Mouse (Mus musculus) spleen, adult 2 months (tissue): ENCODE measurements around the gene Dennd6b. TPM values are rescaled to one million over a fixed set of nuclear protein-coding genes. Genes with fewer than 3 reads are reported as not detected.

Experiments used
- DNase-seq, 2 experiments: peaks; one replicate each; pipeline versions ENCODE4 v3.0.0 to v3.0.0-alpha.2; 2012 to 2021; ENCODE audit warnings: low spot score in 2 of 2, low read depth in 1 of 2
- H3K27ac ChIP-seq: fragments of 200-500 bp; 2 replicates; pipeline ENCODE4 v1.5.1; 2012; ENCODE audit warnings: low read length, inconsistent platforms; ENCODE audit not compliant: insufficient read depth
- H3K27me3 ChIP-seq: fragments of 200-500 bp; 2 replicates; pipeline ENCODE4 v1.6.1; 2012; ENCODE audit warnings: mild to moderate bottlenecking, moderate library complexity, low read length, inconsistent platforms; ENCODE audit not compliant: control insufficient read depth, insufficient read depth
- H3K36me3 ChIP-seq: fragments of 200-500 bp; 2 replicates; pipeline ENCODE4 v1.6.1; 2012; ENCODE audit warnings: mild to moderate bottlenecking, low read length, inconsistent platforms; ENCODE audit not compliant: control insufficient read depth, insufficient read depth
- H3K4me1 ChIP-seq: fragments of 200-500 bp; 2 replicates; pipeline ENCODE4 v1.6.1; 2011; ENCODE audit warnings: inconsistent platforms; ENCODE audit not compliant: control insufficient read depth, insufficient read depth, insufficient read length
- H3K4me3 ChIP-seq: fragments of 200-500 bp; 2 replicates; pipeline ENCODE4 v1.5.1; 2011; ENCODE audit warnings: mild to moderate bottlenecking, inconsistent platforms; ENCODE audit not compliant: insufficient read depth, insufficient read length; ENCODE audit errors: extremely low read depth
- CTCF ChIP-seq: fragments of 200-500 bp; IDR thresholded peaks from 2 replicates; pipeline ENCODE4 v1.5.1; 2011; ENCODE audit warnings: mild to moderate bottlenecking, inconsistent platforms; ENCODE audit not compliant: insufficient read depth, insufficient read length, insufficient replicate concordance; ENCODE audit errors: extremely low read depth
- POLR2A ChIP-seq: fragments of 200-500 bp; IDR thresholded peaks from 2 replicates; pipeline ENCODE4 v1.6.1; 2011; ENCODE audit warnings: low read depth, low read length, inconsistent platforms
- WGBS: fragments of 180-500 bp; shearing (Covaris S2); methylation state at CpG from one replicate; pipeline ENCODE4 v1.1.7; 2018; 5-methylcytosine and 5-hydroxymethylcytosine counted together
- polyA plus RNA-seq: library from polyadenylated mRNA; depleted of rRNA; stranded (reverse); fragments of >200 nt; gene quantifications from 2 replicates; pipeline ENCODE4 v1.2.3, GENCODE M21; 2012

The Dennd6b gene
- polyA plus RNA-seq, 1 experiment: 25.2 TPM

GRCm38 (mm10) chr15:89214953-89215352 lies 18.7 kb upstream of the Dennd6b start:
- peaks cover 4% of the 10 kb centered on the region; the same call in 1 of the 2 replicates for H3K4me1 ChIP-seq
- DNase-seq: no peak
- WGBS: 90% methylated on average over 3 of the region's 3 CpGs
- no peak overlapping the region for H3K27ac ChIP-seq
- TF ChIP-seq CTCF (no peak), POLR2A (no peak)
- no peaks in the 10 kb centered on the region for H3K27me3 ChIP-seq
- peaks cover 3% of the 10 kb centered on the region; the same call in 1 of the 2 replicates for H3K36me3 ChIP-seq
- no peak overlapping the region for H3K4me3 ChIP-seq

- Histone ChIP-seq H3K27me3 (no peaks in the 10 kb centered on the region), H3K27ac (no peak overlapping the region), H3K4me1 (peaks cover 4% of the 10 kb centered on the region; the same call in 1 of the 2 replicates), H3K36me3 (peaks cover 3% of the 10 kb centered on the region; the same call in 1 of the 2 replicates), H3K4me3 (no peak overlapping the region)
- 77% methylated on average over 3 of the region's 3 CpGs for WGBS
- DNase-seq: no peak
- no peak for TF ChIP-seq CTCF
- TF ChIP-seq POLR2A: no peak
These were observed 17.2 kb upstream of the Dennd6b start for GRCm38 (mm10) chr15:89213517-89213916.

- Histone ChIP-seq H3K4me3 (peak overlapping the region; percentile 85; the same call in 1 of the 2 replicates), H3K36me3 (peaks cover 3% of the 10 kb centered on the region; the same call in 1 of the 2 replicates), H3K27me3 (no peaks in the 10 kb centered on the region), H3K27ac (no peak overlapping the region), H3K4me1 (peaks cover 4% of the 10 kb centered on the region; the same call in 1 of the 2 replicates)
- WGBS: 93% methylated on average over 6 of the region's 6 CpGs
- DNase-seq: no peak
- no peak for TF ChIP-seq CTCF
- no peak for TF ChIP-seq POLR2A
These were observed 16.2 kb upstream of the Dennd6b start for GRCm38 (mm10) chr15:89212495-89212894.

DNA sequence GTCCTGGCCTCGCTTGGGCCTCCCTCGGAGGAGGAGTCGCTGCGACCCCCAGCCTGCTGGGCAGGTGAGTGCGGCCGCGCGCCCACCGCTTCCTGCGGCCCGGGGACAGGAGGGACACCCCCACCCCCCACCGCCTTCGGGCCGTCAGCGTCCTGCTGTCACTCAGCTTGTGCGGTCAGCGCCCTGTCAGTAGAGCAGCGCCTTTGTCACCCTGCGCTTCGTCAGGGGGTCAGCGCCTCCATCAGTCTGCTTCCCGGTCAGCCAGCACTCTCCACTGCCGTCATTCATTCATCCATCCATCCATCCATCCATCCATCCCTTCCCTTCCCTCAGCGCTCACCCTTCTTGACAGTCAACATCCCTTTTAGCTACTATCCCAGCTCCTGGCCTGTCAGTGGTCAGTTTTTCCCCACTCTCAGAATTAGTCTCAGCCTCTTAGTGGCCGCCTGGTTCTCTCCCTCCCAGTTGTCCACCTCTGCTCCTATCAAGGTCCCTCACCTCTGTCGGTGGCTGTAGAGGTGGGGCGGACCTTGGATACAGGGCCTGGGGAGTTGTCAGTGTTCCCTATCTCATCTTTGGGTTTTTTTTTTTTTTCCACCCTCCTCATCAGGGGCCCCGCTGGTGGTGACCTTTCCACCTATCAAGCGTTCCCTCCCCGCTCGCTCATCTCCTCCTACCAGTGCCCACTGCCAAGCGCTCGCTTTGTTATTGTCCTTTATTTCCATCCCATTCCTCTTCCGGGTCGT lies 15.6 kb upstream of the Dennd6b start:
- Histone ChIP-seq H3K27ac (peak overlapping the region; percentile 79), H3K4me1 (peaks cover 4% of the 10 kb centered on the region; the same call in 1 of the 2 replicates), H3K4me3 (peak overlapping the region; percentile 85), H3K36me3 (peaks cover 3% of the 10 kb centered on the region; the same call in 1 of the 2 replicates), H3K27me3 (no peaks in the 10 kb centered on the region)
- no peak for DNase-seq
- 15% methylated on average over 35 of the region's 35 CpGs for WGBS
- TF ChIP-seq POLR2A (no peak), CTCF (no peak)

- 3% methylated on average over 64 of the region's 73 CpGs for WGBS
- peak; percentile 52 to 72 for DNase-seq
- peak within 1 kb of the TSS; percentile 85 for H3K27ac ChIP-seq
These were observed 14.8 kb upstream of the Dennd6b start, which contains the start of gene Ppp6r2 for GRCm38 (mm10) chr15:89210915-89211715. TSS of gene Ppp6r2 (plus strand) at chr15:89211553.

DNA sequence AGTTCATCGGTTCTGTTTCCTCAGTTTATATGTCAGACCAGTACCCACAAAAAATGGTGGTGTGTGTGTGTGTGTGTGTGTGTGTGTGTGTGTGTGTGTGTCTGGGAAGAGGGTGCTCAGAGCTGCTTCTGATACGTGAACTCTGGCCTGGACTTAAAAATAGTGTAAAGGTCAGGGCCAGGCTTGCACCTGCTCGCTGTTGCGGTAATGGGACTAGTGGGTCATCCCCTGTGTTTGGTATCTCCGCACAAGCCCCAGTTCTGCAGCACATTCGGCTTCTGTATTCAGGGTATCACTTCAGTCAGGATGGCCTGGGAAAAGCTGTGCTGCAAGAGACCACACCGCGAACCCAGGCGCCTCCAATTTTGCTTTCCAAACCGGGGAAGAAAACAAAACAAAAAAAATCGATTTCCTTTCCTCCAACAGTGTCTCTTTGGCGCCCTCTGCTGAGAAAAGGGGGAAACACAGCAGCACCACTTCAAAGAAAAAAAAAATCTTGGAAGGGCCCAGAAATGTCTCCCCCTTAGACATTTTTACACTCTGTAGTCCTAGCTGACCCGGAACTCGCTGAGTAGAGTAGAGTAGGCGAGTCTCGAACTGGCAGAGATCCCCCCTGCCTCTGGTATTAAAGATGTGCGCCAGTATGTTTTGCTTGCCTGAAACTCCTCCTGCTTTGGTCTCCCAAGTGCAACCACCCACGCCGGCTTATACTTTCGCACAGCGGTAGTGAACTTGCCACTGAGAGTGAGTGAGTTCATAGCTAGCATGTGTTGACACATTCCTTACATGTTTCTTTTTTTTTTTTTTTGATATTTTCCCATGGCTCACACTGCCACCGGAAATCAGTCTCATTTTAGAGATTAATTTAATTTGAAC lies 13.8 kb upstream of the Dennd6b start:
- Histone ChIP-seq H3K4me3 (peak overlapping the region; percentile 62), H3K36me3 (no peaks in the 10 kb centered on the region), H3K27ac (peak overlapping the region; percentile 85), H3K27me3 (no peaks in the 10 kb centered on the region), H3K4me1 (peaks cover 4% of the 10 kb centered on the region; the same call in 1 of the 2 replicates)
- TF ChIP-seq CTCF (peak; percentile 57; the same call in 1 of the 2 replicates), POLR2A (no peak)
- DNase-seq: peak; percentile 82 to 83
- WGBS: 4% methylated on average over 22 of the region's 22 CpGs

More at GRCm38 (mm10) chr15:89210915-89211715, 14.8 kb upstream of the Dennd6b start, which contains the start of gene Ppp6r2:
- Histone ChIP-seq H3K36me3 (no peaks in the 10 kb centered on the region), H3K4me1 (peaks cover 4% of the 10 kb centered on the region; the same call in 1 of the 2 replicates), H3K27me3 (no peaks in the 10 kb centered on the region), H3K4me3 (peak within 1 kb of the TSS; percentile 85)
- TF ChIP-seq POLR2A: no peak; the same call in 1 of the 2 replicates
- TF ChIP-seq CTCF: no peak
